Mouse (Mus musculus): Measurements from ENCODE around the gene Ifnb1. TPM values are rescaled to one million over a fixed set of nuclear protein-coding genes. Genes with fewer than 3 reads are reported as not detected.
"Not testable (repeated sequence)": the region's sequence is repeated elsewhere in the genome, so short reads cannot be mapped to it uniquely, and the experiment has no call there.

Gene Ifnb1
- polyA plus RNA-seq (2011; ENCODE audit: insufficient read length, low read depth, missing spikeins): not detected in 2 replicates

- no peaks in the 10 kb centered on the region for H3K4me1 ChIP-seq (ENCODE audit: control insufficient read depth, insufficient read depth, low read length)
- H3K4me3 ChIP-seq (ENCODE audit: insufficient read depth, low read length): no peak within 1 kb of the TSS
- H3K27ac ChIP-seq (ENCODE audit: insufficient read depth, low read length): no peak within 1 kb of the TSS
- no peak for TF ChIP-seq CTCF (IDR thresholded peaks at IDR 0.05; ENCODE audit: borderline replicate concordance, insufficient read depth, low read length)
- TF ChIP-seq POLR2A (IDR thresholded peaks at IDR 0.05; ENCODE audit: low read depth, low read length): no peak
These were observed at the start of gene Ifnb1 for GRCm38 (mm10) chr4:88522674-88523073. Gene Ifnb1 (minus strand): TSS chr4:88522774.

DNA sequence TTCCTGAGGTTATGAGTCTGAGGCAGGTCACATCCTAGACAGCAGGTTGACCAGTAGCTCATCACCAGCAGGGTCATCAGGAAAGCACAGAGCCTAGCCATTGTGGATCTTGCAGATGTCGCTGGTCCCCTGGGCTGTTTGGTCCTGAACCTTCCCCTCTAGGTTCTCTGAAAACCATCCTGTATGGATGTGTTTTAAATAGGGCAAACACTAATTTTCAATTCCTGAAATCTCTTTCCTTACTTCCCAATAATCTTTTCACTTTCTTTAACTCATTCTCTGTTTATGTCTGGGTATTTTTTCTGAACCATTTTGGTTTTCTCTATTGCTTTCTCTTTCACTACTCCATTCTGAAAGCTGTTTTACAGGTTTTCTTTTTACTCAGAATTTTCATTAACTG is 49.1 kb upstream of the Ifnb1 start, which contains the start of gene Ifna14:
Ifna14 (minus strand) TSS at position 101 of the 400 bp plus-strand sequence.
- H3K4me3 ChIP-seq (ENCODE audit: insufficient read depth, low read length): no peak within 1 kb of the TSS
- no peak for TF ChIP-seq POLR2A (IDR thresholded peaks at IDR 0.05; ENCODE audit: low read depth, low read length)

GRCm38 (mm10) chr4:88561791-88562190 is 39.2 kb upstream of the Ifnb1 start:
- Histone ChIP-seq H3K4me1 (ENCODE audit: control insufficient read depth, insufficient read depth, low read length) (no peaks in the 10 kb centered on the region), H3K4me3 (ENCODE audit: insufficient read depth, low read length) (no peak overlapping the region), H3K27ac (ENCODE audit: insufficient read depth, low read length) (no peak overlapping the region)
- TF ChIP-seq POLR2A (IDR thresholded peaks at IDR 0.05; ENCODE audit: low read depth, low read length): no peak
- TF ChIP-seq CTCF (IDR thresholded peaks at IDR 0.05; ENCODE audit: borderline replicate concordance, insufficient read depth, low read length): no peak

More for the DNA sequence above, 49.1 kb upstream of the Ifnb1 start, which contains the start of gene Ifna14:
- Histone ChIP-seq H3K4me1 (ENCODE audit: control insufficient read depth, insufficient read depth, low read length) (no peaks in the 10 kb centered on the region), H3K27ac (ENCODE audit: insufficient read depth, low read length) (no peak within 1 kb of the TSS)

- not testable (repeated sequence) for H3K4me1 ChIP-seq (ENCODE audit: control insufficient read depth, insufficient read depth, low read length); H3K27ac ChIP-seq (ENCODE audit: insufficient read depth, low read length); H3K4me3 ChIP-seq (ENCODE audit: insufficient read depth, low read length)
These were observed 35.6 kb upstream of the Ifnb1 start, which contains the start of gene Ifna15 for GRCm38 (mm10) chr4:88558145-88558544. Gene Ifna15 (minus strand): TSS chr4:88558245.

DNA sequence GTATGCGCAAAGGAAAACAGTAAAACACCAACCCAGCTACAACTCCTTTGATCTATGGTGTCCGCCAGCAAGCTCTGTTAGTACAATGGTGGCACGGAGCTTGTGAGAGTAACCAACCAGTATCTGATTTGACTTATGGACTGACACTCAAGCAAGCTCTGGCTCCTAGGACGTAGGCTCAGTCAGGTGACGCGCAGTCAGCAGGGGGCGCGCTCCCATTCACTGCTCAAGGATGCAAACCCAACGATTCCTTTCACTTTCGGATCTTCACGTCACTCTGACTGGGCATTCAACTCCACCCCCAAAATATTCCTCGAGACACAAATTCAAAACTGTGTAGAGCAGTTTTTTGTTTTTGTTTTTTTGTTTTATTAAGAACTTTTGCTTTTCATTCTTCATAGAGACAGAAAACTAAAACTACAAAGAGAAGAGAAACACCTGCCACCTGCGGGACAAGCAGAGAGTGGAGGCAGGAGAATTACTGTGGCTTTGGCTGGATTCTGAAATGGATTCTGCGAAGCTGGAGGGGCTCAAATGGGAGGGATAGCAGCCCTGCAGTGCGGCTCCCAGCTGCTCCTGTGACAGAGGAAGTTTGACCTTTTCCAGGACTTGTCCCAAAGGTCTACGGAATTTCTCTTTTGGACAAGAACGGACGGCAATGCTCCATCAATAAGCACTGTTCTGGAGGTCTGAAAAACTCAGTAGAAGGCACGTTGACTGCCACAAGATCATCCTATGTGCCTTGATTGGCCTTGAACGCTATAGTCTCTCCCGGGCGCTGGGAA is 27.8 kb upstream of the Ifnb1 start:
- peak; percentile 97 for TF ChIP-seq CTCF (IDR thresholded peaks at IDR 0.05; ENCODE audit: borderline replicate concordance, insufficient read depth, low read length)
- TF ChIP-seq POLR2A (IDR thresholded peaks at IDR 0.05; ENCODE audit: low read depth, low read length): no peak
- Histone ChIP-seq H3K4me3 (ENCODE audit: insufficient read depth, low read length) (peak overlapping the region; percentile 9), H3K27ac (ENCODE audit: insufficient read depth, low read length) (no peak overlapping the region), H3K4me1 (ENCODE audit: control insufficient read depth, insufficient read depth, low read length) (no peaks in the 10 kb centered on the region)

DNA sequence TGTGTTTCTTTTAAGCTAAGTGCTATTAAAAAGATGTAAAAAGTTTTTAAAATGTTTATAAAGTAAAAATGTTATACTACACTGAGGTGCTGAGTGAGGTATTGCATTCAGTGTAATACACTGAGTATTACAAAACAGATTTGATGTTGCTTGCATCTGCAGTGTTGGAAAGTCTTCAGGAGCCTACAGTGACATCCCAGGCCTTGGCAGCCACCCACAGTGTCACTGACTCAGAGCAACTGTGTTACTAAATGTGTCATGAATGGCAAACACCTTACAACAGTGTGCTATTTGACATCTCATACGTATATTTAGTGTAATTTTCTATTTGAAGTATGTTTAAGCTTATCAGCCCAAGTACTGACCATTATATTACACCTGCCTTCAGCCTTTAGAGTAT is 25.4 kb upstream of the Ifnb1 start:
- TF ChIP-seq POLR2A (IDR thresholded peaks at IDR 0.05; ENCODE audit: low read depth, low read length) (no peak), CTCF (IDR thresholded peaks at IDR 0.05; ENCODE audit: borderline replicate concordance, insufficient read depth, low read length) (no peak)
- Histone ChIP-seq H3K27ac (ENCODE audit: insufficient read depth, low read length) (no peak overlapping the region), H3K4me1 (ENCODE audit: control insufficient read depth, insufficient read depth, low read length) (no peaks in the 10 kb centered on the region), H3K4me3 (ENCODE audit: insufficient read depth, low read length) (no peak overlapping the region)

DNA sequence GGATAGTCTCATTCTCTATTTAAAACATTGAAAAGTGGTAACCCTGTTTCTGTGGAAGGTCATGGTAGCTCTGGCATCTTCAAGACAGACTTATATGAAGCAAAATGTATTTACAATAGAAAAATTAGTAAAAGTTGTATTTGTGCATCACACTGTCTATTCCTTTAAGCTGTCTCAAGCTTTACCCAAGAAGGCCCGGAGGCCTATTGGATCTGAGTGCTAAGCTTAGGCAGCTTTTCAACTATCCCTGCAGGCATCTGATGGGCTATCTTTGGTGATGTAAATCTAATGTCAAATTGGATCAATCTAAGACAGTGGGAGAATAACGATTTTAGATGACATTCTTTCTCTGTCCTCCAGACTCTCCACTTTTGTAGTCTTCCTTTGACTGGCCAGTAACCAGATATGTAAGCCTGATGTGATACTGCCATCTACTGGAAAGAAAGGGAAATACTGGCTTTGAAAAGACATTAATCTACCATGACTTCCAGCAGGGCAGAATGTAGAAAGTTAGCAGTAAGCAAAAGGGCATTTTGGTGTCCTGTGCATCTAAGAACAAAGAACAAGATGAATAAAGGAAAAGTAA is 21.2 kb upstream of the Ifnb1 start:
- H3K27ac ChIP-seq (ENCODE audit: insufficient read depth, low read length): no peak overlapping the region
- H3K4me1 ChIP-seq (ENCODE audit: control insufficient read depth, insufficient read depth, low read length): no peaks in the 10 kb centered on the region
- H3K4me3 ChIP-seq (ENCODE audit: insufficient read depth, low read length): no peak overlapping the region
- no peak for TF ChIP-seq CTCF (IDR thresholded peaks at IDR 0.05; ENCODE audit: borderline replicate concordance, insufficient read depth, low read length)
- TF ChIP-seq POLR2A (IDR thresholded peaks at IDR 0.05; ENCODE audit: low read depth, low read length): no peak

DNA sequence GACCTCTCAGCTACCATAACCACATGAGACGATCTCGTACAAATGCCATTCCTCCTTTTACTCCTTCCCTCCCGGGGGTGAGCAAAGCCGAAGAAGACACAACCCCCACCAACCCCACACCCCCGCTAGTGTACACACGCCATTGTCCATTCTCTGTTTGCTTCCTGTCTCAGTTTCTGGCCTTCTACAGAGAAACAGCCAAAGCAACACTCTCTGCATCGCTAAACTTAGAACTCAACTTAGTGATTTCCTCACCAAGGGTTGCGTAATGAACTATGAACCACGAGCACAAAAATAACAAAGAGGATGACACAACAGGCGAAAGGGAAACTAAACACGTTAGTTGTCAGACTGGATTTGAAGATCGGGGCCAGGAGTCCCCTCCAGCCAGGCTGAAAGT is 14.8 kb upstream of the Ifnb1 start:
- Histone ChIP-seq H3K4me1 (ENCODE audit: control insufficient read depth, insufficient read depth, low read length) (peaks cover 8% of the 10 kb centered on the region; the same call in 1 of the 2 replicates), H3K27ac (ENCODE audit: insufficient read depth, low read length) (peak overlapping the region; percentile 27; the same call in 1 of the 2 replicates), H3K4me3 (ENCODE audit: insufficient read depth, low read length) (no peak overlapping the region)
- TF ChIP-seq CTCF (IDR thresholded peaks at IDR 0.05; ENCODE audit: borderline replicate concordance, insufficient read depth, low read length) (no peak), POLR2A (IDR thresholded peaks at IDR 0.05; ENCODE audit: low read depth, low read length) (no peak)

- TF ChIP-seq CTCF (IDR thresholded peaks at IDR 0.05; ENCODE audit: borderline replicate concordance, insufficient read depth, low read length) (no peak), POLR2A (IDR thresholded peaks at IDR 0.05; ENCODE audit: low read depth, low read length) (no peak)
- Histone ChIP-seq H3K4me1 (ENCODE audit: control insufficient read depth, insufficient read depth, low read length) (peaks cover 8% of the 10 kb centered on the region; the same call in 1 of the 2 replicates), H3K27ac (ENCODE audit: insufficient read depth, low read length) (no peak overlapping the region), H3K4me3 (ENCODE audit: insufficient read depth, low read length) (no peak overlapping the region)
These were observed 14.1 kb upstream of the Ifnb1 start for GRCm38 (mm10) chr4:88536640-88537039.

- peaks cover 12% of the 10 kb centered on the region; the same call in 1 of the 2 replicates for H3K4me1 ChIP-seq (ENCODE audit: control insufficient read depth, insufficient read depth, low read length)
- no peak overlapping the region for H3K4me3 ChIP-seq (ENCODE audit: insufficient read depth, low read length)
- no peak overlapping the region for H3K27ac ChIP-seq (ENCODE audit: insufficient read depth, low read length)
- TF ChIP-seq POLR2A (IDR thresholded peaks at IDR 0.05; ENCODE audit: low read depth, low read length) (no peak), CTCF (IDR thresholded peaks at IDR 0.05; ENCODE audit: borderline replicate concordance, insufficient read depth, low read length) (no peak)
These were observed 13.2 kb upstream of the Ifnb1 start for GRCm38 (mm10) chr4:88535742-88536141.

Data from embryonic fibroblast, embryonic 13.5 days (primary cell).